Mouse (Mus musculus) kidney, postnatal 25 days (tissue): Measurements from ENCODE around the gene Slc35e3.

Source experiments
- DNase-seq, 2 experiments: peaks; one replicate each; pipeline ENCODE4 v3.0.0; 2021; ENCODE audit warnings: mixed read lengths in 2 of 2

Slc35e3 gene

GRCm38 (mm10) chr10:117696021-117696826 lies 49.9 kb downstream of the Slc35e3 start:
- no peak for DNase-seq

- no peak for DNase-seq
Measured at GRCm38 (mm10) chr10:117695605-117696004, 50.6 kb downstream of the Slc35e3 start.

GRCm38 (mm10) chr10:117695027-117695426 lies 51.1 kb downstream of the Slc35e3 start:
- no peak for DNase-seq

- DNase-seq: no peak
Measured at GRCm38 (mm10) chr10:117694255-117694953, 51.8 kb downstream of the Slc35e3 start.

GRCm38 (mm10) chr10:117692953-117693352 lies 53.2 kb downstream of the Slc35e3 start:
- DNase-seq: no peak

GRCm38 (mm10) chr10:117692173-117692572 lies 54.0 kb downstream of the Slc35e3 start:
- no peak for DNase-seq

- DNase-seq: no peak
Measured at GRCm38 (mm10) chr10:117691389-117691968, 54.7 kb downstream of the Slc35e3 start.

- DNase-seq: no peak
Measured at GRCm38 (mm10) chr10:117690770-117691296, 55.3 kb downstream of the Slc35e3 start.

GRCm38 (mm10) chr10:117690101-117690352 lies 56.1 kb downstream of the Slc35e3 start:
- DNase-seq: no peak

GRCm38 (mm10) chr10:117689297-117690100 lies 56.7 kb downstream of the Slc35e3 start:
- DNase-seq: no peak

- peak in 1 of 2 experiments; percentile 61 for DNase-seq
Measured at GRCm38 (mm10) chr10:117688204-117689151, 57.7 kb downstream of the Slc35e3 start.

GRCm38 (mm10) chr10:117687577-117687976 lies 58.6 kb downstream of the Slc35e3 start:
- no peak for DNase-seq

GRCm38 (mm10) chr10:117687018-117687417 lies 59.1 kb downstream of the Slc35e3 start:
- no peak for DNase-seq

- no peak for DNase-seq
Measured at GRCm38 (mm10) chr10:117685849-117686591, 60.1 kb downstream of the Slc35e3 start.

- no peak for DNase-seq
Measured at GRCm38 (mm10) chr10:117685171-117685848, 60.9 kb downstream of the Slc35e3 start.

- DNase-seq: no peak
Measured at GRCm38 (mm10) chr10:117684298-117685170, 61.6 kb downstream of the Slc35e3 start.

GRCm38 (mm10) chr10:117683734-117684037 lies 62.5 kb downstream of the Slc35e3 start:
- no peak for DNase-seq
